Mouse (Mus musculus) cortical plate, adult 2 months (tissue): ENCODE measurements around the gene Timm13.

Source experiments
- CTCF ChIP-seq: fragments of 200-500 bp; IDR thresholded peaks from 2 replicates; pipeline ENCODE4 v1.5.1; 2011; ENCODE audit warnings: mild to moderate bottlenecking, control low read depth, low read length; ENCODE audit not compliant: insufficient read depth; ENCODE audit errors: extremely low read depth
- POLR2A ChIP-seq: fragments of 200-500 bp; IDR thresholded peaks from 2 replicates; pipeline ENCODE4 v1.6.1; 2011; ENCODE audit warnings: mild to moderate bottlenecking, low read length, control low read depth; ENCODE audit not compliant: insufficient read depth; ENCODE audit errors: extremely low read depth

GRCm38 (mm10) chr10:80881301-80881700, 19.5 kb downstream of the Timm13 start:
- TF ChIP-seq POLR2A (no peak), CTCF (peak; percentile 54)
